Mouse (Mus musculus) heart, adult 18-20 months (tissue): ENCODE results near the gene Gm28729. TPM values are rescaled to one million over a fixed set of nuclear protein-coding genes. Genes with fewer than 3 reads are reported as not detected.

ENCODE experiments used
- DNase-seq, 2 experiments: peaks; one replicate each; pipeline ENCODE4 v3.0.0; 2021 to 2022; ENCODE audit warnings: mixed read lengths in 1 of 2
- total RNA-seq, 2 experiments: library from RNA; stranded (reverse); gene quantifications; 2 replicates each; pipeline ENCODE4 v1.2.3; 2021

The Gm28729 gene
- total RNA-seq, 2 experiments from 2014 or later, result not detected

DNA sequence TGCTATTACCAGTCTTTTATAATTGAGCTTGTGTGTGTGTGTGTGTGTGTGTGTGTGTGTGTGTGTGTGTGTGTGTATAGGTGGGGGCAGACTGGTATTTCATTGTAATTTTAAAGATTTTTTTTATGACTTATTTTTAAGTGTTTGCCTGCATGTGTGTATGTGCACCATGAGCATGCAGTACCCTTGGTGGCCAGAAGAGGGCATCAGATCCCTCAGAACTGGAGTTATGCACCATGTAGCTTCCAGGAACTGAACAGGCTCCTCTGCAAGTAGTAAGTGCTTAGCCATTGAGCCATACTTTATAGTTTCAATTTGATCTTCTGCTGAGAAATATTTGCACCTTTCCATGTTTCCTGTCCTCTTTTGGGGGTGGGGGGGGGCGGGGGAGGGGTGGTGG, 63.5 kb downstream of the Gm28729 start:
- DNase-seq, result no peak

DNA sequence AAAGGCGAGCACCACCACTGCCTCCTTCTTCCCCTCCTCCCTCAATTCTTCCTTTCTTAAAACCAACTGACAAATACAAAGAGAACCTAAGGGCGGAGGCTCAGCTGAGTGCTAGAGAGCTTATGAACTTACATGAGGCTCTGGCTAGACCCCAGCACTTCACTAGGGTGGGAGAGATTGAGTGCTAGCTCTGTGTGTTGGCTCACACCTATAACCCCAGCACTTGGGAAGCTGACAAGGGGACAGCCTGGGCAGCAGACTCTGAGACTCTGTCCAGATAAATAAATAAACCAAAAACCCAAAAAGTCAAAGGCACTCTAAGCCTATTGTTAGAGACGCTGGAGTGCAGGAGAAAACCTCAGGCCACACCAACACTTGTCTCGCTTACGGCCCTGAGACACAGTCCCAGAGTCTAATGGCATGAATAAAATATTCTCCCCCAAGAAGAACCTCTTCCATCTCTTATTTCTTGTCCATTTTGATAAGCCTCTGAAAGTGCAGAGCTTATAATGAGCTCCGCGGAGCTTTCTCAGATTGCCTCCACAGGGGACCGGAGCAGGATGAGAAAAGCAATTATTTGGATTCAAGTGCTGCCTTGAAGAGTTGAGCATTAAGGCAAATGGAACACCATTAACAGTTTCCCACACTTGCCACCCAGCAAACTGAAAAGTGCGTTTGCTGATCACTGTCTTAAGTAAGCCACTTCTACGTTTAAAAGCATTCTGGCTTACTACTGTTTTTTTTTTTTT, 64.8 kb downstream of the Gm28729 start:
- DNase-seq, result no peak

DNA sequence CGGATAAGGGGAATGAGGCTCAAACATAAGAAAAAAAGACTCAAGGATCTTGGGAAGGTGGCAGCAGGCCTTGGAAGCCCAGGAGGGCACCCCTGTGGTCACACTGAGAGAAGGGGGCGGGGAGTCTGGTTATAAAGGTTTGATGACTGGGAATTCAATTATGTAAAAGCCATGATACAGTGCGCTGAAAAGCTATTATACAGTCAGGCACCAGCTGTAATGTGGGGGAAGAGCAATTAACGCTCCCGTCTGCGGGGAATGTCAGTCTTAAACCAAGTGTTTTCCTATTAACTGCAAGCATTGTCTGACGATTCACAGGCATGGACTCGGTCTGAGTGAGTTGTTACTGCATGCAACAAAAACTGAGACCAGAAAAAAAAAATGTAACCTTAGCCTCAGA, 69.4 kb downstream of the Gm28729 start:
- DNase-seq, result no peak

DNA sequence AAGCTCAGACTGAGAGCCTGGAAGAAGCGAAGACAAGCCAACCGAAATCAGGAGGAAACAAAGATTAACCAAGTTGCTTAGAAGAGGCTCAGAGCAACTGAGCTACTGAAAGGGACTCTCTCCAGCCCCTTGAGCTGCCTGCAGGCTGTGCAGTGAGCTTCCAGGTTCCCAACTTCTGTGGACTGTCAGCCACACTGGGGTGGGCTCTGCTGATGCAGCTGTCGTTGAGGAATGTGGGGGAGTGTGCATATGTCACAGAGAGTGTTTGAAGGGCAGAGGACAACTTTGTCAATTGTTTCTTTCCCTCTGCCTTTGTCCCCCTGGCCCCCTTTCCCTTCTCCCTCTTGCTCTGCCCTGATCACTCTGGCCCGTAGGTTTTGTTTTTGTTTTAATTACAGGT, 72.1 kb downstream of the Gm28729 start:
- no peak for DNase-seq

DNA sequence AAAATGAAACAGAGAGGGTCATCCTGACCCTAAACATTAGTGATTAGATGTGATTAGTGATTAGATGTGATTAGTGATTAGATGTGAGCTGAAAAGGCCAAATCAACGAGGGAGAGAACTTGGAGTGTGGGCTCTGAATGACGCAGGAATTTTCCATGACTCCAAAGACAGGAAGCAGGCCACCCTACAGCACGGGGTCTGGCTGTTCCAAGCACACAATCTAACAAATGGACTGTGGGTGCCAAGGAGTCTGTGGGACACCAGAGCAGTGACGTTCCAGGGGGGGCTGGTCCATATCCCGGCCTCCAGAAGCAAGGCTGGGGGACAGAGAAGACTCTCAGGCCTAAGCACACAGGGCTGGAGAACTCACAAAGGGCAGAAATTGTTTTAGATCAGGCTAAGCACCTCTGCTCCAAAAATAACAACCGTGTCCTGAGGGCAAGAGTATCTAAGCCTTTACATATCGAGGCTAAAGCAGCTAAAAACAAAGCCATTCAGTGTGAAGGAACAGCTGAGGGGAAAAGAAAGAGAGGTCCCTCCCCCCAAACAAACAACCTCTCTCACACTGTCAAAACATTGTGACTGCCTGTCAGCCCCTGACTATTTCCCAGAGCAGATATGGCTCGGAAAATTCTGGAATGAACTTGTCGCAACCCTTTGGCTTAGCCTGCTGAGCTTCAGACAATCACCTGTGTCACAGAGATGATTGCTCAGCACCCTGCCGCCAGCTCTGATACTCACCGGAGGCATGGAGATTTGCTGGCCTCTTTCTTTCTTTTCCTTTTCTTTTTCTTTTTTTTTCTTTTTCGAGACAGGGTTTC, 74.0 kb downstream of the Gm28729 start:
- peak; percentile 41 to 58 for DNase-seq

DNA sequence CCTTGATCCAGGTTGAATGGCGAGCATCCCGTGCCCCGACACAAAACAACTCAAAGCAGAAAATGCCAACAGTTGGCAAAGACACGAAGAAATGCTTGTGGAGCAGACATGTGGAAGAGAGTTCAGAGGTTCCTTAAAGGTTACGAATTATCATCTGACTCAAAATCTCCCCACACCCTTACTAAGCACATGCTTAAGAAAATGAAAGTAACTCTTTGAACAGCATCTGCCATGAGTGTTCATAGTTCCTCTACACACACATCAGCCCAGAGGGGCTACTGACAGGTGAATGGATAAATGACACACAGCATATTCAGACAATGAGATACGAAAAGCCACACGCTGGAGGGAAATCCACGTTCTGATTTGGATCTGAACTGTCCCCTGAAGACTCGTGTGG, 75.5 kb downstream of the Gm28729 start:
- DNase-seq, result no peak

DNA sequence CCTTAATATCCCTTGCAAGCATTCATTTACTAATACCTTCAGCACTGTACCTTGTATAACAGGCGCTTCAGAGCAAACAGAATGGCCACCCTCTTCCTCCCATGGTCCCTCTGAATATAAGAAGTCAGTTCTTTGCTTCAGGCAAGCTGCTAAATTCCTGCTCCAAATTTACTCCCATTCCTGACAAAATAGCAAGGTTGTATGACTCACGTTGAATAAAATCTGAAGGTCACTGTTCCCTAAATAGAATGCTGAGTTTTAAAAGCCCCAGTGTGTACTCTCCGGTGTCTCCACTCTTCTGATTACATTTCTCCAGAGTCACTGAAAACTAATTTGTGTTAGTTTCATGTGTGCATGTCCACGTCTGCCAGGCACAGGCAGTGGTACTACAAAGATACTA, 79.7 kb downstream of the Gm28729 start:
- DNase-seq, result no peak

DNA sequence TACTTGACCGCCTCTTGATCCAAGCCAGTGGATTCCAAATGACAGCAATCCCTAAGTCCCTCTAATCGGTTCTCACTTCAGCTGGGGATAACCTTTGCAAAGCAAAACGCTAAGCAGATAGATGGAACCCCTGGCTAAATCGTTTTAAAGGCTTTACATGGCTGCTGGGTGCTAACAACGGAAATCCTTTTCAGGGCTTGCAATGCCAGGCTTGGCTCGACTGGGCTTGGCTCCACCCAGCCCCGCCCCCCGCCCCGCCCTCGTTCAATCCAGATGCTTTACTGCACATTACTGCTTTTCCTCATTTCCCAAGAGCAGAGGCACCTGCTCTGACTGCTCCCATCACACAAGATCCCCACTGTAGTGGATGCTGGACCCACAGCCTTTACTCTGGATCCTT, 83.0 kb downstream of the Gm28729 start:
- no peak for DNase-seq

DNA sequence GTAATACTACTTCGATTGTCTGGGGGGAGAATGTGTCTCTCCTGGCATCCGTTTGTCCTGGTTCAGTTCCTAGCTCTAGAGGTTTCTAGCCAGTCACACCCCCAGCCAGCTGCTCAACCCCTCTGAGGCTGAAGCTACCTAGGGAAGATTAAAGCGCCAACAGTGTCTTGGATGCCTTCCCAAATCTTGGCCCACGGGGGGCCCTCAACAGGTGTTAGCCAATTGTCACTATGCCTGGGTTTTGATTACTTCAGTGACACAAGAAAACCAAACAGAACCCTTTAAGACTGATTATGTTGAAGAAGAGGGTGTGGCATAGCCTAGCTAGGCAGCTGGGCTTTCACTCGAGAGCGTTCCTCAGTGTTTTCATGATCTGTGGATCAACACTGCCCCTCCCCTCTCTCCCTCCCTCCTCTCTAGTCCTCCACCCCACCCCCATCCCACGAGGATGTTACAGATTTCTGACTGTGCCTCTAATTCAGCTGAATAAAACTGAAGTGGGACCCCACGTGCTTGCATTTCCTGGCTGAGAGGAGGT, 86.7 kb downstream of the Gm28729 start:
- DNase-seq, result peak in 1 of 2 experiments; percentile 70

DNA sequence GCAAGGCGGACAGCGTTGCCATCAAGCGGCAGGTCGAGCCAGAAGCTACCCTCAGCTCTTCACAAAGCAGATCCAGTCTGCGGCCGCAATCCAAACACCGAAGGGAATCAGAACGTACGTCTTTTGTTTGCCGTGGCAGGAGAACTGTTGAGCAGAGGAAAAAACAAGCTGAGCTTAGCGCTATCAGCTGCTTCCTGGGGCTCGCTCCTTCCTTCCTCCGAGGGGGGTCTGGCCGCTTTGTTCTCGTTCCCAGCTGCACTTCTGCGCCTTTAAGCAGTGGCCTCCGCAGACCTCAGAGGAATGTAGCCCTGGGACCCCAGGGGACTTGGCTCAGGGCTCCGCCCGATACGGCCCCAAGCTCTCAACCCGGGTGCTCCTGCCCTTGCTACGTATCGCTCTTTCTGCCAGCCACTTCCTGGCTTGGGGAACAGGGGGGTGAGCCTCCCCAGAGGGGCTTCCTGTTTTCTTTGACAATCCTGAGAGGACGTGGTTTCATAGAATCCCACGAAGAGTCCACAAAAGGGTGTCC, 87.2 kb downstream of the Gm28729 start:
- peak; percentile 77 to 83 for DNase-seq

DNA sequence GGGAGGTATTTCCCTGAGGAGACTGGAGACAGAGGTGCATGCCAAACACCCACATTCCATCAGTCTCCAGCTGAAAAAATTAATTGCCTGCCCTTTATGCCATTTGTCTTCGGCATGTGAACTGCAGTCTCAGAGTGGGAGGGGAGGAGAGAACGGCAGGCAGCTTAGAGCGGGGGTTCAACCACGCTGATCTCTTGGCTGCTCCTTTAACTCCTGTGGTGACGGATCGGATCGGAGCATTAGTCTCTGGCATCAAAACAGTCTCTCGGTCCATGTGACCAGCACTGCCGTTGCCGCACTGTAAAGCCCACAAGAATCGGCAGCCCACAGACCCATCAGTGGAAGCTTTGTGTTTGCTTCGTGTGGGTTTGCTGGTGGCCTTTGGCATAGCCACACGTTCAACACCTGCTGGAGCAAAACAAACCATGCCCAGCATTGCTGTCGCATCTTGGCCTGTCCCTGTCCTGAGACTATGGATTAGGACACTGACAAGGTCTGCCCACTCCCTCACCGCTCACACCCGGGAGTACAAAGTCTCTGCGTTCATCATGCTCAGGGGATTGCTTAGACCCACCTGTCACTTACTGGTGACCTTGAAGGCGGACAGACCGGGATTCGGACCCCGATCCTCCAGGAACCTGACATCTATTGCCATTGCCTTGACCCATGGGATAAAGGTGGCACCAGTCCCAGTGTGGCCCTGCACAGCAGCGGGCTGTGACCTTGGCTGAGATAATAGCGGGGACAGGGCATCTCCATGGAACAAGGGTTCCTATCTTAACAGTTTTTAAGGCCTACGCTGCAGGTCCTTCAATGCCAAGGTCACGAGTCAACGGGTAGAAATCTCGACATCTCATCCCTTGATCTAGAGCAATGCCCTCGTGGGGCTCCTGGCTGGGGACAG, 87.9 kb downstream of the Gm28729 start:
- no peak for DNase-seq

Other genes starting within 250 kb of the Gm28729 start
- 10 to 100 TPM; 51.6 to 63.6 TPM for gene Atp1b3, start 160.8 kb downstream of the Gm28729 start, total RNA-seq
- 10 to 100 TPM; 71.2 to 86.4 TPM for gene Rnf7, start 46.6 kb downstream of the Gm28729 start, total RNA-seq
- gene Rasa2, start 106.4 kb upstream of the Gm28729 start, total RNA-seq, result 1 to 10 TPM; 3.9 to 5.9 TPM
- gene Zbtb38, start 227.6 kb upstream of the Gm28729 start, total RNA-seq, result 10 to 100 TPM; 34.7 to 42.9 TPM